Mouse (Mus musculus): ENCODE results near the gene Gpd2.

GRCm38 (mm10) chr2:57232328-57232727 is 5.1 kb upstream of the Gpd2 start:
- no peak for TF ChIP-seq CTCF (conservative IDR thresholded peaks at IDR 0.05; ENCODE audit: low read length)
- no peak for TF ChIP-seq NANOG (IDR thresholded peaks at IDR 0.05; ENCODE audit: borderline replicate concordance, low read length)

Data from E14TG2a.4 (cell line).